In the genomic region with DNA sequence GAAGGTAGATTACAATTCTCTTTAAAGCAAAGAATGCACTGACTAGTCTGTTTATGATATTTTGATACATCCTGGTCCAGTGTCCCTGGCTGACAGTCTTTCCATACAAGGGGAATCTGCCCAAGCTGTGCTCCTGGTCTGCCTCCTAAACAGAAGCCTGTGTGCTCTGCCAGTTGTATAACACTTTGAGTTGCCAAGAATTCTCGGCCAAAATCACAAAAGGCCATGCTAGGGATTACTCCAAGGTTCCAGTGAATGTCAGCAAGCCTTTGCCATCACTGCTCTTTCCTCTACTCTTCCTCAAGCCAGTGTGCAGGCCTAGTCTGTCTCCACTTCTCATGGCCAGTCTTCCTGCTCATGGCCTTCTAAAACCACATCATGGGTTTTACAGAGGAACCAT, we compare ENCODE assay signal across 18 mouse cellular contexts. TPM values are rescaled to one million over a fixed set of nuclear protein-coding genes. Genes with fewer than 3 reads are reported as not detected.
DNase-seq lines count a peak whose midpoint lies in the region; ATAC-seq lines count a peak whose summit lies in the region.
"Had no signal": no experiment of that assay in that cellular context is flagged by ENCODE, and none has a peak within 500 bp of the region (broad histone marks: within the 10 kb centered on the region; RNA-seq: fewer than 3 reads in every experiment).

No protein-coding gene starts in this region.

- H3K4me3 ChIP-seq in midbrain, embryonic 13.5 days (replicated peaks): no peak overlapping the region
- H3K4me3 ChIP-seq: hindbrain, embryonic 10.5 days; limb, embryonic 12.5 days; liver, embryonic 15.5 days; midbrain, embryonic 12.5 days; myocyte had no signal

- no peaks in the 10 kb centered on the region for H3K36me3 ChIP-seq in midbrain, embryonic 13.5 days
- H3K36me3 ChIP-seq: G1E; hindbrain, embryonic 10.5 days; limb, embryonic 12.5 days; liver, embryonic 15.5 days; midbrain, embryonic 12.5 days had no signal

- H3K27ac ChIP-seq in midbrain, embryonic 13.5 days: no peak overlapping the region
- H3K27ac ChIP-seq: hindbrain, embryonic 10.5 days; limb, embryonic 12.5 days; liver, embryonic 15.5 days; midbrain, embryonic 12.5 days had no signal

- H3K9ac ChIP-seq in midbrain, embryonic 13.5 days (replicated peaks): no peak overlapping the region
- H3K9ac ChIP-seq: limb, embryonic 12.5 days; liver, embryonic 15.5 days; midbrain, embryonic 12.5 days had no signal

- no peaks in the 10 kb centered on the region for H3K4me1 ChIP-seq in midbrain, embryonic 13.5 days (replicated peaks)
- H3K4me1 ChIP-seq: hindbrain, embryonic 10.5 days; limb, embryonic 12.5 days; liver, embryonic 15.5 days; midbrain, embryonic 12.5 days had no signal

- H3K9me3 ChIP-seq in midbrain, embryonic 13.5 days: no peaks in the 10 kb centered on the region
- H3K9me3 ChIP-seq: G1E; hindbrain, embryonic 10.5 days; limb, embryonic 12.5 days; liver, embryonic 15.5 days; midbrain, embryonic 12.5 days had no signal

- no peaks in the 10 kb centered on the region for H3K27me3 ChIP-seq in midbrain, embryonic 13.5 days
- H3K27me3 ChIP-seq: limb, embryonic 12.5 days; liver, embryonic 15.5 days; midbrain, embryonic 12.5 days had no signal

- no peak overlapping the region for H3K4me2 ChIP-seq in midbrain, embryonic 13.5 days (replicated peaks)
- H3K4me2 ChIP-seq: limb, embryonic 12.5 days; liver, embryonic 15.5 days; midbrain, embryonic 12.5 days had no signal

- DNase-seq in gastrocnemius, postnatal 25 days: peak; percentile 19
- DNase-seq in gastrocnemius, postnatal 4 days (ENCODE audit: low spot score in 2 of 2): no peak
- DNase-seq in NIH3T3 (ENCODE audit: low read depth): peak; percentile 7
- DNase-seq in adrenal gland, postnatal 14 days: peak; percentile 56
- DNase-seq in cerebellum, adult 9-11 months: peak; percentile 85
- no peak for DNase-seq in B cell, adult 2 months
- DNase-seq: embryo, embryonic 11 days; kidney, adult 9 months; lung, postnatal 4 days; thymus, postnatal 4 days had no signal

- 61% methylated on average over 1 of the region's 1 CpGs for WGBS in midbrain, embryonic 13.5 days

- ATAC-seq in midbrain, embryonic 13.5 days: no peak
- ATAC-seq: forebrain, embryonic 14.5 days had no signal

RNA-seq across cellular contexts. Expression of gene Nek10, which starts 34.9 kb away (rescaled TPM):
- under 1 TPM; 0.03 TPM for total RNA-seq in gastrocnemius, postnatal 25 days (2021)
- total RNA-seq in gastrocnemius, postnatal 4 days (2021): under 1 TPM; 0.05 to 0.13 TPM
- total RNA-seq in adrenal gland, postnatal 14 days (2021): 0.08 and 0.11 TPM in 2 replicates
- polyA plus RNA-seq in midbrain, embryonic 13.5 days (2015; fragmentation: Nextera tagmentation; extraction: Ambion mirVana): 0.09 TPM in 1 of 2 replicates, not detected in the other
- polyA plus RNA-seq: G1E; limb, embryonic 12.5 days had no signal

Comparison
In these comparisons a context has a peak if more than half of its experiments do, and no peak if none do; other contexts are left out.
1. DNase-seq: peak in gastrocnemius, postnatal 25 days (single experiment), NIH3T3 (single experiment), adrenal gland, postnatal 14 days (single experiment) and cerebellum, adult 9-11 months (single experiment); none in gastrocnemius, postnatal 4 days (0 of 2) and B cell, adult 2 months (0 of 2).